Mouse (Mus musculus) common myeloid progenitor, adult 5-6 weeks (primary cell): Measurements from ENCODE around the gene Alk. TPM values are rescaled to one million over a fixed set of nuclear protein-coding genes. Genes with fewer than 3 reads are reported as not detected.
"Not testable (repeated sequence)": the region's sequence is repeated elsewhere in the genome, so short reads cannot be mapped to it uniquely, and the experiment has no call there.

Experiments used
- ATAC-seq: replicated peaks from 2 replicates; pipeline ENCODE4 v1.8.0; 2016; ENCODE audit warnings: low read depth, mild to moderate bottlenecking, moderate TSS enrichment, inconsistent platforms; ENCODE audit not compliant: poor library complexity, severe bottlenecking
- total RNA-seq: library from RNA; stranded (forward); fragments of 200-1000, 187-1606 nt; gene quantifications from 2 replicates; pipeline ENCODE4 v1.2.3, GENCODE M21; 2017

Alk gene
- total RNA-seq, 1 experiment from 2014 or later: not detected

DNA sequence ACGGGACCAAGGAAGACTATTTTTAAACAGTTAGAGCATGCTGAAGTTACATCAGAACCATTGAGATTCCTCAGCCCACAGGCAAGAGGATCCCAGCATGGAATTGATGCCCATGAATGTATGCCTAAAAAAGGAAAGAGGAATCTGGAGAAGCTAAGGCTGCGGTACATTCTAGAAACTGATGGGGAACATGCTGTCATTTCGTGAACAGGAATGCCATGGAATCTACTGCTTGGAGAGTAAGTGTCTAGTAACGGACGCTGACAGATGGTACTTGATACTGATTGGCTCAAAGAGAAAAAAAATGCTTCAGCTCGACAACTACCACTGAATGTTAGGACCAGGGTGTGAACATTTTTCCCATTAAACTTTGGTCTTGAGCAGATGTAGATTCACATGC is 69.1 kb downstream of the Alk start:
- no peak for ATAC-seq

DNA sequence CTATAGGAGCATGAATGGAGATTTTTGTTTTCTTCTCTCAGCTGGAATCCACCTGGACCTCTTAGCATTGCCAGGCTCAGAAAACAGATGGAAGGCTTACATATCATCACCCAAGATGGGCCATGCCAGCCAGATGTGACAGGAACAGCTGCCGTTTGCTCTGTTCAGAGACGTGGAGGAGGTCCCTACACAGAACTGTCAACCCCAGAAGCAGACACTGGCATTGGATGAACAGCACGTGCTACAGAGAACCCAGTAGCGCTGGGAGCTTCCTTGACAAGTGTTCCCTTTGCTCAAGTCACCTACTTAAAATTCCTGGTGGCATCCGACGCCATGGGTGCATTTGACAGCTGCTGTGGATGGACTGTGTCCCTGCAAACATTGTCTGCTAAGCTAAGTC is 72.2 kb downstream of the Alk start:
- ATAC-seq: no peak

DNA sequence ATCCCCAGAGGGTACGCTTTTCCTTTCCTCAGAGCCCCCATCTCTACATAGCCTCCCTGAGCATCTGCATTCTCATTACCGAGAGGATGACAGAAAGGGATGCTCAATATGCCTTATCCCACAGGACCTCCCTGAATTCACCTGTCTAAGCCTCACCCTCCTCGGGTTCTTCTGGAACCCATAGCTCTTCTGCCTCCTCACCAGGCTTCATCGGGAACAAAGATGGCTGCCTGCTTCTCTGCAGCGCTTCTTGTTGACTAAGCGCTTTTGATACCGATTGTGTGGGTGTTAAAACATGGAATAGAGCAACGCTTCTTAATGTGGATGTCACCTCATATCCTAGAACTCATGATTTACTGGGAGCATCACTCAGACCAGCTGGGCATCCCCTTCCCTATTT is 75.9 kb downstream of the Alk start:
- ATAC-seq: no peak

DNA sequence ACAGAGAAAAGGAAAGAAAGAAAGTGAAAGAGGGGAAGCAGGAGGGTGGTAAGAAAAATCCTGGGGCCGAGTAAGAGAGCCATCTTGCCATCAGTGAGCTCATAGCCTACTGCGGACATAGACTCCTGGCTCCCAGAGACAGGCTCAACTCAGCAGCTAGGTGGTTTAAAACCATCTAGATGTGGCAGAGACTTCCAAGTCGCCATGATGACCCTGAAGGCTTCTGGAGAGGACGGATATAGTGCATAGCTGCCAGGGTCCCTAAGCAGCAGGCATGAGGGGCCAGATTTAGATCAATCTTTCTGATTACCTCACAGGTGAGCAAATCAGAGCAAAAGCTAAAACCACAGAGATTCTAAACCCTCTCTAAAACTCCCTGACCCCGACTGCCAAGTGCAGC is 76.9 kb downstream of the Alk start:
- ATAC-seq: no peak

DNA sequence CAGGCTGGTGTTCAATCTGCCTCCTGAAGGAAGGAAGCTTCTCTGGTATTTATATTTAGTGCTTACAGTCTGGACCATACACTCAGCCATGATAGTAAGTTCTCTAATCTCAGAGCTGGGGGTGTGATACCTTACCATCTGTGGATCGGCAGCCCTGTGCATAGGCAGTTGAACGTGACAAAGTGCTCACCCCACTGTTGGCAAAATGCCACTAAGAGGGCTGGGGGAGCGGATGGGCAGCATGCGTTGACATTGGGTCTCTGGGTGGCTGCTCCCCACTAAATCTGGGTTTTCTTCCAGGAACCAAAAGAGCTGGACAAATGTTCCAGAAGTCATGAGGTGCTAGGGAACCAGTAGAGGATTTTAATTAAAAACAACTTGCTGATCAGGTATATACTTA is 78.1 kb downstream of the Alk start:
- no peak for ATAC-seq

DNA sequence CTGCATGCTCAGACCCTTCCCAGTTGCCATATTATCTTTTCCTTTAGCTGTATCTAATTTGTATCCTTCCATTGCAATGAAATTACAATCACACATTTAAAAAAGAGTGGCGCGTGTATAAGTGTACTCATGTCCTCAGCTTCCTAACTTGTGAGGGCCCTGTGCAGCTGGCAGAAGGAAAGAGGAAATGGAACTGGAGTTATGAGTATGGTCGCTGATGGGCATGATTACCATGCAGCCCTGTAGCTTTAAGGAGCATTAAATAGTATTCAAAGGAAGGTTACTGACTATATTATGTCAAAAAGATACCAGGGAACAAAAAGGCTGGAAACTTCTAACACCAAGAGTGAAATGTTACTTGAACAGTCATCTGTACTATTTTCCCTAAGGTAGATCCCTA is 79.6 kb downstream of the Alk start:
- no peak for ATAC-seq

DNA sequence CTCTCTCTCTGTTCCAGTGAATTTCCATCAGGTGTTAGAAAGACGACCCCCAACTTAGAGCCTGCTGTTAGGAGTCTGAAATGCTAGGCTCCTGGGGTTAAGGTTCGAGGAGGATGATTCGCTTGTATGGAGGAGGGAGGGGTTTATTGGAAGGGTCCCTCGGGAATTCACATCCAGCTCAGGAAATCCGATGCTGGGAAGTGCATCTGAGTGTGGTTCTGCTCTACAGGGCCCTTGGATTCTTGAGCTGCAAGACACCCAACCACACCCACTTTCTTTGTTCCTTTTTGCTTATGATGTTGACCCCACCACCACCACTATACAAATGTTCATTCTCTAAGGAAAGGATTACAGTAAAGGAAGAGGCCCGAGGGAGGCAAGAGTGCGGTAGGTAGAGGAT is 81.4 kb downstream of the Alk start:
- ATAC-seq: no peak

DNA sequence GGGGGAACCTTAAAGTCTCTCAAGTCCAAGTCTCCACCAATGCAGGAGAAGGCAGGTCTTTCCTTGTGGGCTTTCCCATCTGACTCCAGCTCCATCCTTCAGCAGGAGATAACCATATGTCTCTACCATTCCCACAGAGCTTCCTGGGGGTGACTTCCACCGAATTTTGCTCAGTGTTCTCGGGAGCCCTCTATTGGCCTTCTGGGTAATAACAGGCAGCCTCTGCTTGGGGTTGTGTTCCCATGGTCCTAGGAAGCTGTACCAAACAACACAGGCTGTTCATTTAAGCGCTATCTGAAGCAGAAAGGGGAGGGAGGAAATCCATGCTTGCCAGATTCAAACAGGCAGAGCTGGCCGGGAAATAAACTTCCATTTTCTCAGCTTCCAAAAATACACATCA is 82.0 kb downstream of the Alk start:
- peak; percentile 61 for ATAC-seq

DNA sequence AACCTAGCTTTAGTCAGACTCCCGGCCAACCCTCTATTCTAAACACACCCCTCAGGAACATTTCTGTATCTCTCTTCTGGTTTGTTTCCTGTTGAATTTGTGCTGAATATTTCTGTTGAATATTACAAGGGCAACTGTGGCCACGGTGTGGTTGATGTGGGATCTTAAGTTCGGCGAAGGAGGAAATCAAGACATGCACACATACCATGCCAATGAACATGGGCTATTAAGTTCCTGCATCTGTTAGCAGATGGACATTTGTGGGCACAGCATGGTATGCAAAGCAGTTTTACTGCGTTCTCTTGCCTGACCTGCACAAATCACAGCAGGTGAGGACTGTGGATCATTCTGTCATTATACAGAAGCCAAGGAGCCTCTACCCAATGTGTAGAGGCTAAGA is 83.1 kb downstream of the Alk start:
- peak; percentile 80 for ATAC-seq

DNA sequence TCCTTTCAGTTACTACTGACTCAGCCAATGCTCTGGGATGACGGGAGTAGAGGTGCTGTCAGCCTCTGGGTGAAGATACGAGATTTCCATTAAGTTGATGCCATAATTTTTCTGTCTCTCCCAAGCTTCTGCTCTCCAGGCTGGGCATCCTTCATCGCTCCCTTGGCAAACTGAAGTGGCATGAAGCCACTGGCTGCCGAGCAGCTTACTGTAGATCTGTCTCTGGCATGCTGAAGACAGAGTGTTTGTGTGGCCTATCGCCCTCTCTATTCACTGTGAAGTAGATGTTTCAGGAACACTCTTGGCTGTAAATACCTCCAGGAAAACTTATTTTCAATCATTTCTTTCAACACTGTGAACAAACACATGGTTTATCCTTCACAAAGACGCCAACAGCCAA is 93.7 kb downstream of the Alk start:
- no peak for ATAC-seq

DNA sequence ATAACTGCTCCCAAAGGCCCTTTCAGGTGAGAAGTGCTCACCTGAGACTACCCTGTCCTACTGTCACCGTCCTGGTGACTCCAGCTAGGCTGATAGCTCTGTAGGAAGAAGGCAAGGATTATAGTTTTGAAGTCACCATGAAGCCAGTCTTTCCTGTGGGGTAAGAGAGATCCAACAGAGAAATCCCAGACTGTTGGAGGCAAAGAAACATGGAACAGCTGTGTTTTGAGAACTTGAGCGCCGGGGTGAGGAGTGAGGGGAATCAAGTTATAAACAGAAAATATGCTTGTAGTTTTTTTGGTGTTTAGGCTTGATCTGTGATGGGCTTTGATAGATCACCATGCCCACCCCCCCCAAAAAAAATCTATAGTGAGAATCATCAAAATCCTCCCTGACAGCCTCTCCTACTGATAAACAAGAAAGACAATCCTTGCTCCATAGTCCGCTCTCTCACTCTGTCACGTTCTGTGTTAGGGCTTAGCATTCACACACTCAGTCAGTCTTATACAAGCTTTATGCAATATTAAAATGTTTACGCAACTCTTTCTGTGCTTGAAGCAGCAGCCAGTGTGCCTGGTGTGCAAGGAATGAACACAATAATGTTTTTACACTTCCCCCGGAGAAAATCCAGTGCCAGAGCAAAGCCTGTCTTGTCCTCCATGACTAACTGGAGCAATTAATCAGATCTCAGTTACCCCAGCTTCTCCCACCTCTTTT is 95.6 kb downstream of the Alk start:
- no peak for ATAC-seq

DNA sequence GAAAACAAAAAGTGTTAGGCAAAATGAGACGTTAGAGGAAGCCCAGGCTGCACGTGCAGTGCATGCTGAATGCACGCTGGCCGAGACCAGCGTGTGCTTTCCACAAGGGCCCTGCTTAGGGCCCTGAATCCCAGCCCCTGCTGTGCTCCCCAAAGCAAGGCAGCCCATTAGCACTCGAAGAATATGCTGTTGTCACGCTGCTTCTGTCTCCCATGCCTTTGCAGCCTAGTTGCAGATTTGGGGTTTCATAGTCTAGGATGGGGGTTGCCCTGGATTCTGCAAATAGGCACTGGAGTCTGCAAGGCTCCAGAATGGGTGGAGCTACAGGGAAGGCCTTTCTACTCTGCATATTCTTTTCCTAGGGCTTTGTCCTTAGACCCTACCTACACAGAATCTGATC is 99.2 kb downstream of the Alk start:
- ATAC-seq: no peak

DNA sequence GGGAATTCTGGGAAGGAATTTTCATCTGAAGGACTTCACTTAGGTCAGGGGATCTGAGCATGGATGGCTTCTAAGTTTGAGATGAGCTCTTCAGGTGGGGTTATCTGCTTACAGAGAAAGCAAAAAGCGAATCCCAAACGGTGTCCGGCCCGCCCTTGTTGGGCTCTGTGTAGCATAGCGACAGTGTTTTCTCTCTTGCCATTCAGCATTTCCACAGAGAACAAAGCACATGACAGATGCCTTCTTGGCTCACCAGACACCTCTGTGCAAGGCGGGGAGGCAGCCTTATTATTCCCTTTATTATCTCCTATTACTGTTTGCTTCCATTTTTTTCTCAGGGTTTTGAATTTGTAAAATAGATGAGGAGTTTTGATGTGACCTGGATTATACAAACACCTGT is 99.8 kb downstream of the Alk start:
- ATAC-seq: no peak

DNA sequence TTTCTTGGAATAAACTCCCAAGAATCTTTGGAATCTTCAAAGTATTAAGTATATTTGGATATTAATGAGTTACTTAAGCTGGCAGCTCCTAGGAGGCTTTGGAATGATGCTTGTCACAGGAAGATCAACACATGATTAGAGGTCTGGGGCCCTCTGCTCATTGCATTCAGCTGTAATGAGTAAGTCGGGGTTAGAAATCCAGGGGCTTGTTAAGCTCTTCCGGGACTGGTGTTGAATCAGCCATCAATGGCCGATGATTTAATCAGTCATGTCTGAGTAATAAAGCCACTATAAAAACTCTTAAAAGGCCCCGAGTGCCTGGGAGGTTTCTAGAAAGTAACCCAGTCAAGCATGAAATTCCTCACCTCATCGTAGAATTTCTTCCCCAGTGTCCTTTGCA is 109.0 kb downstream of the Alk start:
- no peak for ATAC-seq

DNA sequence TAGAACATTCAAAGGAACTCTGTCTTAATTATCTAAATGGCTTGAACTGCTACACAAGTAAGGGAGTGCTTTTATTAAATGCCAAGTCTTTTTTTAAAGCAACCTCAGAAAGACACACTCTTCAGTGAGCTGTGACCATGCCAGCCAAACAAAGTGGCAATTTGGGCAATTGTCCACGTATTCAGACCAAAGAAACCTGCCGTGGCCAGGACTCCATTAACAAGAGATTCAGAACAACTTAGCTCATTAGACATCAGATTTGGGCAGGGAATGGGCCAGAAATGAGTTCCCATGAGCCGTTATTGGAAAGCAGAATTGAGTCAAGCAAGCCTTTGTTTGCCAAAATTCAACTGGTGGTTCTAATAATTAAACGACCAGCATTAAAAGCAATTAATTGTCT is 118.8 kb downstream of the Alk start:
- ATAC-seq: no peak

DNA sequence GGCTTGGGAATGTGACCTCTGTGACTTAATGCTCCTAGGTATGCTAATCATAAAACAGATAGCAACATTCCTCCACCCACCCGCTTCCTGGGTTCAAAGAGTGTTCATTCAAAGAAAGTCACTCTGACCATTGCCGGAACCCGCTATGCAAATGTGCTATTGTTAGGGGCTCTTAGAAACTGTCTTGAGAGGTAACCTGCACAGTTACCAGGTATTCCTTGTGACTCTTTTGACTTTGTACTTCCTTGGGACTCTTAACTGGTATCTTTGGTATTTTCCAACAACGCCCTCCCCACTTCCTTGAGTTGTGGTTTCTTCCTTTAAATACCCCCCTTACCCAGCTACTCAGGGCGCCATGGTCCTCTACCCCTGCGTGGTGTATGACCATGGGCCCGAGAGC is 125.2 kb downstream of the Alk start:
- not testable (repeated sequence) for ATAC-seq

DNA sequence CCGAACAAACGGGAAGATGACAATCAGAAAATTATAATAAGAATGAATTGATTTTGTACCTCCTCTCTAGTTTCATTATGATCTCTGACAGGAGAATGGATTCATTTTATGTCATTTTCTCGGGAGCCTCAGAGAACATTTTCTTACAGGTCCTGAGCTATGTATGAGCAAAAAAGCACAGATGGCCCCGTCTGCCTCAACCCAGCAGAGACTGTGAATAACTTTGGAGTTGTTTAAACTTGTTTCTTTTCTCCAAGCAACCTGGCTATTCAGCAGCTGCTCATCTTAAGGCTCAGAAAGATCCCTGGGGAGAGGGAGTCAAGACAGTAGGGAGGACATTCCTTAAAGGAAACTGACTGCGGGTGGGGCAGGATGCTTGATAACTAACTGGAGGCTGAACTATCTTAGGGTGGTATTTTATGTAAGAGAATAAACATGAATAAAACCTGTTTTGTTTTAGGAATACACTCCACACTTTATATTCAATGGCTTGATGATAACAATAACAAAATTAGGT is 126.5 kb downstream of the Alk start:
- no peak for ATAC-seq

DNA sequence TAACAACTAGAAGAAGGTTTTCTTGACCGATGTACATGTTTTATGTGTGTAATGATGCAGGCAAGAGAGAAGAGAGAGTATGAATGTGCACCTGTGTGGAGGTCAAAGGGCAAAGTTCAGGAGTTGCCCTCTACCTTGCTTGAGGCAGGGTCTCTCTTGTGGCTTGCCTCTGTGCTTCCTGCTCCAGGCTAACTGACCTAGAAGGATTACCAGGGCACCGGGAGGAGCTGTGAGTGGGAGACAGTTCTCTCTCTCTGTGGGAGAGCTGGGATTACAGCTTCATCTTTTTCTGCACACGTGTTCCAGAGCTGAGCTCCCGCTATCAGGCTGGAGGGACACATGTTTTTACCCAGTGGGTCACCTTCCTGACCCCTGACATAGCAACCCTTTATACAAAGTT is 127.5 kb downstream of the Alk start:
- no peak for ATAC-seq

DNA sequence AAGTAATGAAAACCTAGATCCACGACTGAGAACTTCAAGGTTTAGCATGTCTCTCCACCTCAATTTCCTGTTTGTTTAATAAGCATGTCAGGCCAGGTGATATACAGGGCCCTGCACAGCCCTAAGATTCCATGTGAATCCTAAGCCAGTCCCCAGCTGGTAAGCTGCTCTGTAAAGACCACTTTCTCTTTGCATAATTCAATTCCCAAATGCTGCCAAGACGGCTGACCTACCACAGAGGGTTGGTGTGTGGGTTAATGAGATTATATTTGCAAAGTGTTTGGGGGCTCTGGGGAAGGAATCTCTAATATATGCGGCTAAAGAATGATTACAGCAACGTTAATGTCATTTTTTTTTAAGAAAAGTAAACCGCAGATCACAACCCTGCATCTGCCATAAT is 130.3 kb downstream of the Alk start:
- ATAC-seq: no peak

DNA sequence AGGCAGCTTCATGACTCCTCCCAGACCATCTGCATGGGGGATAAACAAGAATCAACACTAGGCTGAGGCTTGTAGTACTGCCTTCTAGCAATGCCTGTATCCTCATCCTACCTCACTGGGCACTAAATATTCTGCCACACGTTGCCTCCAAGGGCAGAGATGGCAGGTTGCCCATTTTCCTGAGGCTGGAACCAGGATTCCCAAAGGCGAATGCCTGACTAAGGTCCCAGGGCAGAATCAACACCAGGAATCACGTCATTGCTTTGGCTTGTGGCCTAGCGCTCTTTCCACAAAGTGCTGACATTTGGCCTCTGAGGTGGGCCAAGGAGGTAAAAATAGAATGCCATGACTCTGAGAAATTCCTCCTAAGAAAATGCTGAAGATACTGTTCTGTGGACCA is 155.9 kb downstream of the Alk start:
- no peak for ATAC-seq

DNA sequence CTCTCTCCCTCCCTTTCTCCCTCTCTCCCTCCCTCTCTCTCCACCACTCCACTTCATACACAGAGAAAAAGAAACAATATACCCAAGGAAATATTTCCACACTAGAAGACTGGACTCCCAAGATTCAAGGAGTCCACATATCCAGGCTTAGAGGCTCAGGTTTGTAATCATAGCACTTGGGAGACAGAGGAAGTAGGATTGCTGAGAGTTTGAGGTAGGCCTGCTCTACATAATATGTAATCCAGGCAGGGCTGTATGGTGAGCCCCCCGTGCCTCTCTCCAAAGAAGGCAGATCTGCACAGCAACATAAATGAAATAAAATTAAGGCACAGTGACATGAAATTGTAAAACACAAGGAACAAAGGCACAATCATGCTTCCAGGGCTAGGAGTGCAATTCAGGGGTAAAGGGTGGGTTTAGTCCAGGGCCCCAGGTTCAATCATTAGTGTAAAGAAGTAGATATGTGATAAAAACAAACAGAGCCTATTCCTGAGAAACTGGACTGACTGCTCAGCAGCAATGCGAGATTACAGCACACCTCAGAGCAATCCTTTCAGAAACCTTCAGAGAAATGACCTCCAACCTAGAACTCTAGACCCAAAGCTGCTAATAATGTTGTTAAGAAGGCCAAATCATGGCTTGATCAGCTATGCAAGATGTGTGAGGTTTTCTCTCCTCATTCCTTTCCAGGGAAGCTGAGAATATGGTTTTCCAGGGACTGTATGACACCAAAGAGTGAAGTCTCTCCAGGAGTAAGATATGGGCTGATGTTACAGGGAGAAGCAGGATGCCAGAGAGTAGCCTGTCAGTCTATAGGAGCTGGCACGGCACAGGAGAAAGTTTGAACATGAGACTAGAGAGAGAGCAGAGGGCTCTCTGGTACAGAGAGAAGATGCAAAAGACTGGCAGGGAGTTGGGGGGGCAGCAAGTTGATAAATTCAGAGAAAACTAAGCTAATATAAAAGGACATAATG is 158.9 kb downstream of the Alk start:
- no peak for ATAC-seq
